Comparison of ENCODE assay signal across 15 mouse cellular contexts in genomic region chr11:99035350-99035749, GRCm38 (mm10). TPM values are rescaled to one million over a fixed set of nuclear protein-coding genes. Genes with fewer than 3 reads are reported as not detected.
DNase-seq lines count a peak whose midpoint lies in the region; ATAC-seq and TF ChIP-seq lines count a peak whose summit lies in the region.
"Had no signal": no experiment of that assay in that cellular context is flagged by ENCODE, and none has a peak within 500 bp of the region (broad histone marks: within the 10 kb centered on the region; RNA-seq: fewer than 3 reads in every experiment).

No protein-coding gene starts in this region.

- no peaks in the 10 kb centered on the region for H3K36me3 ChIP-seq in kidney, postnatal 0 days (ENCODE audit: insufficient read depth, low read length)
- no peaks in the 10 kb centered on the region for H3K36me3 ChIP-seq in kidney, embryonic 15.5 days
- H3K36me3 ChIP-seq in MEL (ENCODE audit: control insufficient read depth in 1 of 2, insufficient read depth in 2 of 2, low read length in 2 of 2): peaks cover 0 to 6% of the 10 kb centered on the region in 2 experiments; a peak in 2 of 4 replicates
- H3K36me3 ChIP-seq: embryonic facial prominence, embryonic 12.5 days had no signal

- TF ChIP-seq RAD21 in MEL (IDR thresholded peaks at IDR 0.05; ENCODE audit: low read depth, low read length): peak; percentile 48

- TF ChIP-seq CTCF in kidney, postnatal 0 days (IDR thresholded peaks at IDR 0.05; ENCODE audit: low read depth): peak; percentile 62
- peak; percentile 45 to 65 (median 59); a peak in 5 of 6 replicates for TF ChIP-seq CTCF in MEL (IDR thresholded peaks at IDR 0.05 in 2 of 3, conservative IDR thresholded peaks at IDR 0.05 in 1 of 3; ENCODE audit: control insufficient read depth in 1 of 3, insufficient read depth in 1 of 3, low read depth in 2 of 3, low read length in 3 of 3, poor library complexity in 1 of 3, severe bottlenecking in 1 of 3)
- 0 out of 2 replicates have a peak, but pooled peaks have one; percentile 0 for TF ChIP-seq CTCF in embryonic fibroblast, embryonic 13.5 days (IDR thresholded peaks at IDR 0.05; ENCODE audit: borderline replicate concordance, insufficient read depth, low read length)

- DNase-seq in embryo, embryonic 10.5 days (ENCODE audit: low spot score): peak; percentile 54
- DNase-seq in embryo, embryonic 9.5 days (ENCODE audit: extremely low spot score): no peak
- DNase-seq in kidney, postnatal 0 days (ENCODE audit: low spot score): peak; percentile 54
- DNase-seq in MEL (ENCODE audit: low read depth, low spot score): peak; percentile 54
- no peak for DNase-seq in frontal cortex, postnatal 25 days (ENCODE audit: low spot score in 2 of 2)
- no peak for DNase-seq in frontal cortex, postnatal 36 days (ENCODE audit: low spot score in 2 of 2)
- DNase-seq: adrenal gland, adult 8-10 months; heart, postnatal 4 days; kidney, postnatal 14 days; right cerebral cortex, adult 18-20 months had no signal

- no peak for ATAC-seq in kidney, postnatal 0 days (replicated peaks; ENCODE audit: low FRiP score, low read depth)
- ATAC-seq in kidney, embryonic 15.5 days (replicated peaks; ENCODE audit: low FRiP score): no peak

- no peak for TF ChIP-seq EP300 in MEL (IDR thresholded peaks at IDR 0.05; ENCODE audit: low read depth in 1 of 2, low read length in 2 of 2)

- no peak overlapping the region for H3K4me2 ChIP-seq in kidney, postnatal 0 days (ENCODE audit: low read length)
- no peak overlapping the region for H3K4me2 ChIP-seq in kidney, embryonic 15.5 days
- H3K4me2 ChIP-seq: embryonic facial prominence, embryonic 12.5 days had no signal

- no peak overlapping the region for H3K9ac ChIP-seq in kidney, postnatal 0 days (ENCODE audit: low read depth, low read length)
- H3K9ac ChIP-seq in kidney, embryonic 15.5 days: no peak overlapping the region
- H3K9ac ChIP-seq in MEL (ENCODE audit: control insufficient read depth, low read depth, low read length, poor library complexity, severe bottlenecking): no peak overlapping the region
- H3K9ac ChIP-seq: embryonic facial prominence, embryonic 12.5 days had no signal

- H3K27me3 ChIP-seq in kidney, postnatal 0 days (ENCODE audit: insufficient read depth, low read length): no peaks in the 10 kb centered on the region
- H3K27me3 ChIP-seq in kidney, embryonic 15.5 days: no peaks in the 10 kb centered on the region
- H3K27me3 ChIP-seq in MEL (ENCODE audit: control insufficient read depth in 1 of 2, insufficient read depth in 2 of 2, low read length in 2 of 2): peaks cover 0 to 3% of the 10 kb centered on the region in 2 experiments; a peak in 1 of 4 replicates
- H3K27me3 ChIP-seq: embryonic facial prominence, embryonic 12.5 days had no signal

- no peaks in the 10 kb centered on the region; the same call in 1 of the 2 replicates for H3K79me2 ChIP-seq in MEL (ENCODE audit: control insufficient read depth, insufficient read depth, low read length, poor library complexity)

- no peak for TF ChIP-seq POLR2A in MEL (IDR thresholded peaks at IDR 0.05; ENCODE audit: control insufficient read depth in 1 of 2, insufficient read depth in 1 of 2, low read depth in 1 of 2, low read length in 2 of 2, poor library complexity in 1 of 2)
- no peak for TF ChIP-seq POLR2A in embryonic fibroblast, embryonic 13.5 days (IDR thresholded peaks at IDR 0.05; ENCODE audit: low read depth, low read length)

- no peak overlapping the region for H3K27ac ChIP-seq in kidney, postnatal 0 days
- no peak overlapping the region for H3K27ac ChIP-seq in kidney, embryonic 15.5 days
- H3K27ac ChIP-seq in MEL (ENCODE audit: control insufficient read depth, low read depth, low read length): no peak overlapping the region
- H3K27ac ChIP-seq in embryonic fibroblast, embryonic 13.5 days (ENCODE audit: insufficient read depth, low read length): no peak overlapping the region
- H3K27ac ChIP-seq: embryonic facial prominence, embryonic 12.5 days had no signal

- no peak overlapping the region for H3K4me3 ChIP-seq in kidney, postnatal 0 days (replicated peaks; ENCODE audit: low read depth, low read length)
- H3K4me3 ChIP-seq in kidney, embryonic 15.5 days (replicated peaks): no peak overlapping the region
- H3K4me3 ChIP-seq in MEL (ENCODE audit: control insufficient read depth in 1 of 2, insufficient read depth in 1 of 2, low read depth in 2 of 2, low read length in 2 of 2): no peak overlapping the region
- H3K4me3 ChIP-seq in embryonic fibroblast, embryonic 13.5 days (ENCODE audit: insufficient read depth, low read length): no peak overlapping the region
- H3K4me3 ChIP-seq: embryonic facial prominence, embryonic 12.5 days; myocyte had no signal

- H3K9me3 ChIP-seq in kidney, postnatal 0 days (replicated peaks; ENCODE audit: low read length): no peaks in the 10 kb centered on the region
- no peaks in the 10 kb centered on the region for H3K9me3 ChIP-seq in kidney, embryonic 15.5 days (replicated peaks)
- no peaks in the 10 kb centered on the region for H3K9me3 ChIP-seq in MEL (replicated peaks; ENCODE audit: insufficient read depth, low read length)
- H3K9me3 ChIP-seq: embryonic facial prominence, embryonic 12.5 days had no signal

- WGBS in kidney, postnatal 0 days: 66% methylated on average over 4 of the region's 4 CpGs
- 76% methylated on average over 4 of the region's 4 CpGs for WGBS in kidney, embryonic 15.5 days

- no peaks in the 10 kb centered on the region for H3K4me1 ChIP-seq in kidney, postnatal 0 days (replicated peaks; ENCODE audit: insufficient read depth, low read length)
- peaks cover 5% of the 10 kb centered on the region for H3K4me1 ChIP-seq in kidney, embryonic 15.5 days
- H3K4me1 ChIP-seq in MEL (ENCODE audit: control insufficient read depth in 1 of 2, insufficient read depth in 2 of 2, low read length in 2 of 2): peaks cover 4 to 10% of the 10 kb centered on the region in 2 experiments; a peak in 3 of 4 replicates
- H3K4me1 ChIP-seq in embryonic fibroblast, embryonic 13.5 days (ENCODE audit: control insufficient read depth, insufficient read depth, low read length): no peaks in the 10 kb centered on the region

TF ChIP-seq in MEL, 35 proteins besides CTCF, POLR2A, EP300 and RAD21:
- TF ChIP-seq ZC3H11A (IDR thresholded peaks at IDR 0.05; ENCODE audit: low read depth, low read length) (peak; percentile 20; the same call in 1 of the 2 replicates), GABPA (IDR thresholded peaks at IDR 0.05; ENCODE audit: low read depth, low read length) (no peak), ZKSCAN1 (IDR thresholded peaks at IDR 0.05; ENCODE audit: low read depth, low read length) (no peak), MXI1 (IDR thresholded peaks at IDR 0.05; ENCODE audit: low read depth, low read length) (no peak), CHD1 (IDR thresholded peaks at IDR 0.05; ENCODE audit: low read depth, low read length) (no peak), MEF2A (IDR thresholded peaks at IDR 0.05; ENCODE audit: extremely low read depth, insufficient replicate concordance, low read depth, low read length, poor library complexity, severe bottlenecking) (no peak), ETS1 (IDR thresholded peaks at IDR 0.05; ENCODE audit: low read depth, low read length) (no peak), SMC3 (IDR thresholded peaks at IDR 0.05; ENCODE audit: low read depth, low read length) (peak; percentile 60)

RNA-seq across cellular contexts. Expression of gene Igfbp4, which starts 5.7 kb away (rescaled TPM):
- polyA plus RNA-seq in kidney, postnatal 0 days (2015; fragmentation: Nextera tagmentation; extraction: Ambion mirVana): 584 and 616 TPM in 2 replicates
- 644 and 695 TPM in 2 replicates for polyA plus RNA-seq in kidney, embryonic 15.5 days (2015; fragmentation: Nextera tagmentation; extraction: Ambion mirVana)
- 89.8 and 94.4 TPM in 2 replicates for total RNA-seq in MEL (2012; rRNA removed)
- polyA plus RNA-seq in MEL (2012; ENCODE audit: insufficient read depth in 1 of 2, insufficient read length in 2 of 2, low read depth in 1 of 2, low replicate concordance in 2 of 2, missing spikeins in 1 of 2): 100 to 1,000 TPM in 1 of 2 experiments, not detected in 1; 221 TPM
- polyA plus RNA-seq in embryonic fibroblast, embryonic 13.5 days (2011; ENCODE audit: insufficient read length, low read depth, missing spikeins): 212 and 419 TPM in 2 replicates

RNA-seq across cellular contexts. Expression of gene Top2a, which starts 11.4 kb away (rescaled TPM):
- 70.5 and 85.9 TPM in 2 replicates for polyA plus RNA-seq in kidney, postnatal 0 days (2015; fragmentation: Nextera tagmentation; extraction: Ambion mirVana)
- polyA plus RNA-seq in kidney, embryonic 15.5 days (2015; fragmentation: Nextera tagmentation; extraction: Ambion mirVana): 249 and 256 TPM in 2 replicates
- 443 and 477 TPM in 2 replicates for total RNA-seq in MEL (2012; rRNA removed)
- polyA plus RNA-seq in MEL (2012; ENCODE audit: insufficient read depth in 1 of 2, insufficient read length in 2 of 2, low read depth in 1 of 2, low replicate concordance in 2 of 2, missing spikeins in 1 of 2): 100 to 1,000 TPM; 395 to 643 TPM
- 141 and 227 TPM in 2 replicates for polyA plus RNA-seq in embryonic fibroblast, embryonic 13.5 days (2011; ENCODE audit: insufficient read length, low read depth, missing spikeins)

RNA-seq across cellular contexts. Expression of gene Gjd3, which starts 52.5 kb away (rescaled TPM):
- polyA plus RNA-seq in kidney, postnatal 0 days (2015; fragmentation: Nextera tagmentation; extraction: Ambion mirVana): 1.1 and 1.6 TPM in 2 replicates
- polyA plus RNA-seq in kidney, embryonic 15.5 days (2015; fragmentation: Nextera tagmentation; extraction: Ambion mirVana): 0.48 and 0.51 TPM in 2 replicates
- not detected in 2 replicates for total RNA-seq in MEL (2012; rRNA removed)
- not detected for polyA plus RNA-seq in MEL (2012; ENCODE audit: insufficient read depth in 1 of 2, insufficient read length in 2 of 2, low read depth in 1 of 2, low replicate concordance in 2 of 2, missing spikeins in 1 of 2)
- not detected in 2 replicates for polyA plus RNA-seq in embryonic fibroblast, embryonic 13.5 days (2011; ENCODE audit: insufficient read length, low read depth, missing spikeins)
- total RNA-seq: adrenal gland, adult 8-10 months had no signal
- polyA plus RNA-seq: C2C12 had no signal

RNA-seq across cellular contexts. Expression of gene Tns4, which starts 53.8 kb away (rescaled TPM):
- polyA plus RNA-seq in kidney, postnatal 0 days (2015; fragmentation: Nextera tagmentation; extraction: Ambion mirVana): 0.13 and 0.16 TPM in 2 replicates
- 0.29 and 0.32 TPM in 2 replicates for polyA plus RNA-seq in kidney, embryonic 15.5 days (2015; fragmentation: Nextera tagmentation; extraction: Ambion mirVana)
- total RNA-seq in MEL (2012; rRNA removed): not detected in 2 replicates
- under 1 TPM in 1 of 2 experiments, not detected in 1; 0.03 TPM for polyA plus RNA-seq in MEL (2012; ENCODE audit: insufficient read depth in 1 of 2, insufficient read length in 2 of 2, low read depth in 1 of 2, low replicate concordance in 2 of 2, missing spikeins in 1 of 2)
- not detected in 2 replicates for polyA plus RNA-seq in embryonic fibroblast, embryonic 13.5 days (2011; ENCODE audit: insufficient read length, low read depth, missing spikeins)

Comparison
In these comparisons a context has a peak if more than half of its experiments do, and no peak if none do; other contexts are left out.
1. DNase-seq: peak in embryo, embryonic 10.5 days (single experiment), kidney, postnatal 0 days (single experiment) and MEL (single experiment); none in embryo, embryonic 9.5 days (single experiment), frontal cortex, postnatal 25 days (0 of 2) and frontal cortex, postnatal 36 days (0 of 2).
2. CTCF ChIP-seq: peak in every context shown above with its lines; median percentile 62 in kidney, postnatal 0 days; 59 in MEL; 0 in embryonic fibroblast, embryonic 13.5 days.